Mouse (Mus musculus) fibroblast of lung, adult 2 months (primary cell): ENCODE data around the gene Zc3h6.

Source experiments
- DNase-seq: peaks from one replicate; pipeline ENCODE4 v3.0.0-alpha.2; 2011; ENCODE audit warnings: low read depth

Zc3h6 gene

GRCm38 (mm10) chr2:129035381-129035780, 68.2 kb downstream of the Zc3h6 start:
- peak; percentile 23 for DNase-seq

- DNase-seq = no peak
These were observed 71.3 kb downstream of the Zc3h6 start for GRCm38 (mm10) chr2:129038426-129038936.

GRCm38 (mm10) chr2:129038937-129039631, 71.9 kb downstream of the Zc3h6 start:
- DNase-seq = no peak

DNA sequence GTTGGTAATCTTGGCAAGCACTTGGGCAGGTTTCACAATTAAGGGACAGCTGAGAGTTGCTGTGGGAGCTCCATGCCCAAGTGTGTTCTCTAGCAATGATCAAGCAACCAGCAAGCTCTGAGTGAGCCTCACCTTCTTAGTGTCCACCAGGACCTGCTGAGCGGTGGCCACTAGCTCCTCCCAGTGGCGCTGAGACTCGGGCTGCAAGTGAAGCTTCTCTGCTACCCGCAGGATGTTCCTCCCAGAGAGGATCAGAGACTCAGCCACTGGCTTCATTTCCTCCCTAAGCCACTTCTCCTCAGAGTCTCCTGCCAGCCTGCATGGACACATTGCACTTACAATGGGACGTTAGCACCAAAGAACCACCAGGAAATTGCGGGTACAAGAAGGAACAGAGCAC, 73.4 kb downstream of the Zc3h6 start:
- DNase-seq = no peak

DNA sequence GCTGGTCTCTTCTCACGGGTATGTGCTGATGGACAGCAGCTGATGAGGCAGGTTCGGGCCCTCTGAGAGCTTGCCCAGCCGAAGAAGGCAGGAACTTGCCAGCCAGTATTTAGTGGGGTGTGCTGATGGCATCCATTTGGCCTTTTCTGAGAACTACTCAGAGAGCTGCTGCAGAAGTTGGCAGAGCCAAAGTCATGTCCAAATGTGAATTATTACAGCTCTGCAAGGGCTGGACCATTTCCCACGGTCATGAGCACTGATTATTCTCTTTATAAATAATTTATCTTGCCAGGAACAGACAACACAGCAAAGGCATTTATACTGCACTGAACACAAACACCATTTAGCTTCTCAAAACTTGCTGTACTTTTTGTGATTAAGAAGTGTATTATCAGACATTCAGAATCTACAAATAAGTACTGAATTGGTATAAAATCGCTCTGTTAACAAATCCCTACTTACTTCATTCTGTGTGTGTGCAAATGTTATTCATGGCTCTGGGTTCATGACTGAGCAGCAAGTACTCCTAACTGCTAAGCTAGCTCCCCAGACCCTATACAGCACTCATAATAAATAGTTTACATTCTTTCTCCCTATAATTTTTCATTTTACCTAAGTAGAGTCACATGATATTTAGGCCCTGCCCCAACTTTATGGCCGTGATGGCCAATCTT, 79.1 kb downstream of the Zc3h6 start:
- DNase-seq = no peak

- DNase-seq = no peak
These were observed 79.6 kb downstream of the Zc3h6 start for GRCm38 (mm10) chr2:129046846-129047196.

GRCm38 (mm10) chr2:129047811-129048210, 80.6 kb downstream of the Zc3h6 start, which contains the start of gene Vinac1:
TSS of gene Vinac1 (minus strand) at chr2:129048172.
- DNase-seq = no peak

DNA sequence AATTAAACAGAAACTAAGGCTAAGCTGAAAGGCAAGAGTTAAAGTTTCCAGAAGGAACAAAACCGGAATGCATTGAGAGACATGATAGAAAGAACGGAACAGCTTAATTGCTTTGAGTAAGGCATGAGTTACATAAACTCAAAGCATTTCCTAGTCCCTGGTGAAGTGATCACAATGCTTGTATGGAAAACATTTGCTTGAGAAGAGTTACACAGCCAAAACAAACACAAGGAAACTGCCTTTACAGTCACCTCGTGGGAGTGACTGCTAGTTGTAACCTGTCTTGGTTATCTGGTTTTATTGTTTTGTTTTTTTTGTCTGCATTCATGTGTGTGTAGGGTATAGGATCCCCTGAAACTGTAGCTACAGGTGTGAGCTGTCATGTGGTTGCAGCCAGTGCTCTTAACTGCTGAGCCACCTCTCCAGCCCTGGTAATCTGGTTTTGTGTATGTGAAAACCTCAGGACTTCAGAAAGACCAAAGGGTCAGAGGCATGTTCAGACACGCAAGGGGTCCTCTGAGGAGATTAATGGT, 85.3 kb downstream of the Zc3h6 start:
- DNase-seq = no peak

DNA sequence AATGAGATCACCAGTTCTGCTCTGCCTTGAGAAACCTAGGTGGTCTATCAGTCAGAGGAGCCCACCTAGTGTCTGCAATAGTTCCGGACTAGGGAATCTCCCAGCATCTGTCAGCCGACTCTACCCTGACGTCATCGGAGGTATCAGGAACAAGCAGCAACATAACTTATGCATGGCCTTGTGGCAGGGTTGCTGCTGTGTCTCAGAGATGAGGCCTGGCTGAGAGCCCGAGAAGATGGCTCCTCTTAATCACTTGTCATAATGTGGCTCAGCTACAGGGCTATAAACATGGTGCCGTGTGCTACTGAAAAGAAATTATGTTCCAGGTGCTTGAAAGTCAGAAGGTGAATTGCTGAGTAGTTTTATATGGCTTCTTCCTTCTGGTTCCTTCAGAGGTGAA, 88.5 kb downstream of the Zc3h6 start:
- no peak for DNase-seq

GRCm38 (mm10) chr2:129056597-129056996, 89.4 kb downstream of the Zc3h6 start:
- DNase-seq = no peak

DNA sequence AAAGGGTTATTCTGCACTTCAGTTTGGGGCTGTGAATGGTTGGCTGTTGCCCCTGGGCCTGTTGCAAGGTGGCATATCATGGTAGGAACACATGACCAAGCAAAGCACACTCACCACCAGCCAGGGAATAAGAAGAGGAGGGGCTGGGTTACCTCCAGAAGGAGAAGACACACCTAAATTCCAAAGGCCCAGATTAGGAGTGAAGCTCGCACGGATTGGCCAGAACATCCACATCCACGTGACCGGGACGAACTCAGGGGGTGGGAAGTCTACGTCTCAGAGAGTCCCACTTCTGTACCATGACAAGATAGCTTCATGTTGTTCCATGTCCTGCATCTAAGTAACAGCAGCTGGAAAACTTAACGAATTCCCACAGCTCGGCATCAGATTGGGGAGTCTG, 90.1 kb downstream of the Zc3h6 start:
- no peak for DNase-seq

- no peak for DNase-seq
These were observed 90.7 kb downstream of the Zc3h6 start for GRCm38 (mm10) chr2:129057920-129058361.

DNA sequence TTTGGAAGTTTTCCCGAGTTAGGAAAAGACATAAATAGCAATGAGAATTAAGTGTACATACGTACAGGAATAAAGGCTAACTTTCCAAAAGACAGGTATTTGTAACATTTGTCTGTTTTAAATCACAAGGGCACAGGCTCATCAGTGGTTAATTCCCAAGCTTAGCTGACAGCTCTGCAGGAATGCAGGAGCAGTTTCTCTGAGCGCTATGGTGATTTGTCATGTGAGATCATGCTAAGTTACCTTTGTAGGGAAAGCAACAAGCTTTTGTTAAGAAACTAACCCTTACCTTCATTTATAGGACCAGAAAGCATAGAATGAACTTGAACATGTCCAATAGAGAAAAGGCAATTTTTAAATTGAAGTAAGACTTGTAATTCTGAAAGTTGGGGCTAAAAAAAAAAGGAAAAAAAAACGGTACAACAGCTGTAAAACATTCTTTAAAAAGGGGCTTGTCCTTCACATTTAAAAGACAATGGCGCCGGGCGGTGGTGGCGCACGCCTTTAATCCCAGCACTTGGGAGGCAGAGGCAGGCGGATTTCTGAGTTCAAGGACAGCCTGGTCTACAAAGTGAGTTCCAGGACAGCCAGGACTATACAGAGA, 94.4 kb downstream of the Zc3h6 start:
- no peak for DNase-seq

- DNase-seq = no peak
These were observed 98.5 kb downstream of the Zc3h6 start, which contains the start of gene Ttl for GRCm38 (mm10) chr2:129065437-129066282. TSS of gene Ttl (plus strand) at chr2:129065942.

GRCm38 (mm10) chr2:129066326-129066725, 99.1 kb downstream of the Zc3h6 start:
- DNase-seq = peak; percentile 33
